ENCODE assay signal across 31 mouse cellular contexts in the genomic region with DNA sequence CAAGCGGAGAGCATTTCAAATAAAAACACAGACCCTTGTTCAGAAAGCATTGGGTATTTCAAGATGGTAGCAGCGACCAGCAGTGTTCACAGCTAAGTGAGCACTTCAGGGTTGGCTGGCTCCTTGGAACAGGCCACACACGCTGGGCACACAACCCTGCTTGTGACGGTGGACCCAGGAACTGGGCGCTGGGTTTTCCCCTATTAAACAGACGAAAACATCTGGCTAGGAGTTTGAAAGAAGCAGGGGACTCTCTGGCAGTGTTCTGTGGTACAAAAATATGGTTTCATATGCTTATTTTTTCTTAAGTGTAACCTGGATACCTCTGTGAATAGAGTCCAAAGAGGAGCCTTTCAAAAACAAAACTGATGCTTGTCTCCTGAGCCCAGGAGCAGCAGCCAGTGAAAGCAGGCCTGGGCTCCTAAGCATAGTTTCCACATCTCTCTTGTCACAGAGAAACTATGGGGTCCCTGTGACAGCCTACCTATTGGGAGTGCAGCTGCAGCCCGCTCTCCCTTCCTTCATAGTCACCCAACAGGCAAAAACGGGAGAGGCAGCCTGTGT.
"Had no signal": no experiment of that assay in that cellular context is flagged by ENCODE, and none has a peak within 500 bp of the region (broad histone marks: within the 10 kb centered on the region; RNA-seq: fewer than 3 reads in every experiment).

No protein-coding gene starts in this region.

- ATAC-seq: liver, embryonic 12.5 days; liver, postnatal 0 days; lung, postnatal 0 days; midbrain, embryonic 13.5 days; midbrain, embryonic 15.5 days; midbrain, embryonic 16.5 days had no signal

- H3K27me3 ChIP-seq: limb, embryonic 12.5 days; limb, embryonic 13.5 days; limb, embryonic 15.5 days; liver, embryonic 13.5 days; liver, embryonic 15.5 days; lung, embryonic 15.5 days; midbrain, embryonic 12.5 days; midbrain, embryonic 13.5 days; midbrain, embryonic 15.5 days; neural tube, embryonic 12.5 days; neural tube, embryonic 13.5 days had no signal

- H3K9me3 ChIP-seq: limb, embryonic 10.5 days; limb, embryonic 12.5 days; limb, embryonic 13.5 days; limb, embryonic 15.5 days; liver, embryonic 12.5 days; liver, embryonic 13.5 days; liver, embryonic 15.5 days; lung, embryonic 15.5 days; megakaryocyte, embryonic 14.5 days; midbrain, embryonic 12.5 days; midbrain, embryonic 13.5 days; midbrain, embryonic 15.5 days; neural tube, embryonic 12.5 days; neural tube, embryonic 13.5 days had no signal

- H3K4me2 ChIP-seq: limb, embryonic 12.5 days; limb, embryonic 13.5 days; limb, embryonic 15.5 days; liver, embryonic 11.5 days; liver, embryonic 12.5 days; liver, embryonic 13.5 days; liver, embryonic 15.5 days; lung, embryonic 14.5 days; lung, embryonic 15.5 days; midbrain, embryonic 12.5 days; midbrain, embryonic 13.5 days; midbrain, embryonic 15.5 days; neural tube, embryonic 12.5 days; neural tube, embryonic 13.5 days had no signal

- H3K4me1 ChIP-seq: liver, embryonic 12.5 days; liver, embryonic 15.5 days; lung, embryonic 15.5 days; midbrain, embryonic 12.5 days; midbrain, embryonic 13.5 days; midbrain, embryonic 15.5 days; neural tube, embryonic 12.5 days; neural tube, embryonic 13.5 days had no signal

- H3K27ac ChIP-seq: limb, embryonic 10.5 days; limb, embryonic 12.5 days; limb, embryonic 13.5 days; limb, embryonic 15.5 days; liver, embryonic 12.5 days; liver, embryonic 13.5 days; liver, embryonic 14.5 days; liver, embryonic 15.5 days; lung, embryonic 15.5 days; macrophage; midbrain, embryonic 12.5 days; midbrain, embryonic 13.5 days; midbrain, embryonic 15.5 days; neural tube, embryonic 12.5 days; neural tube, embryonic 13.5 days had no signal

- DNase-seq: left cerebral cortex, postnatal 4 days; liver; liver, embryonic 13.5 days; liver, postnatal 0 days; lung, adult 18-20 months; lung, adult 2 months; lung, embryonic 14.5 days; lung, postnatal 10 days; lung, postnatal 14 days; lung, postnatal 36 days; lung, postnatal 4 days; midbrain, embryonic 14.5 days had no signal

- H3K4me3 ChIP-seq: limb, embryonic 10.5 days; limb, embryonic 12.5 days; limb, embryonic 13.5 days; limb, embryonic 15.5 days; liver, embryonic 12.5 days; liver, embryonic 13.5 days; liver, embryonic 15.5 days; lung, embryonic 15.5 days; megakaryocyte, embryonic 14.5 days; midbrain, embryonic 12.5 days; midbrain, embryonic 13.5 days; midbrain, embryonic 15.5 days; myocyte; neural tube, embryonic 12.5 days; neural tube, embryonic 13.5 days had no signal

- H3K36me3 ChIP-seq: limb, embryonic 10.5 days; limb, embryonic 12.5 days; limb, embryonic 13.5 days; limb, embryonic 15.5 days; liver, embryonic 12.5 days; liver, embryonic 13.5 days; liver, embryonic 15.5 days; lung, embryonic 15.5 days; midbrain, embryonic 12.5 days; midbrain, embryonic 13.5 days; midbrain, embryonic 15.5 days; neural tube, embryonic 12.5 days; neural tube, embryonic 13.5 days had no signal

- H3K9ac ChIP-seq: limb, embryonic 12.5 days; limb, embryonic 13.5 days; limb, embryonic 15.5 days; liver, embryonic 12.5 days; liver, embryonic 13.5 days; liver, embryonic 14.5 days; liver, embryonic 15.5 days; liver, postnatal 0 days; lung, embryonic 14.5 days; lung, embryonic 15.5 days; midbrain, embryonic 12.5 days; midbrain, embryonic 13.5 days; midbrain, embryonic 15.5 days; neural tube, embryonic 12.5 days; neural tube, embryonic 13.5 days had no signal
